Mouse (Mus musculus) cerebellum, adult 11-12 months (tissue): ENCODE data around the gene Defb47.

ENCODE experiments used
- DNase-seq: peaks from one replicate; pipeline ENCODE4 v3.0.0; 2022

Gene Defb47

DNA sequence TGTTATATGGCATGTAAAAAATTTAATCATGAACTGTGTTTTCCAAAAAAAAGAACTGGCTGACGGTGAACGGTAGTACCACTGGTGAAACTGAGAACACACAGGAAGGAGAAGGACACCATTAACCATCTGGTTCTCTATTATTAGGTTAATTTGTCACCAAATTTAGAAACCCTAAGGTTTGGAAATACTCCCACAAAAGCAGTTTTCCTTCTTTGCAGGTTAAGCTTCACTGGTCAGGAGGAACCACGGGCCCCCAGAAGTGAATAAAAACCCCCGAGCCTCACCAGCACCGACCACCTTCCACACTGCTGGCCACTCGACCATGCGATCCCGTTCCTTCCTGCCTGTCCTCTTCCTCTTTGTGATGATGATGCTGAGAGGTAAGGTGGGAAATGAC, at the start of gene Defb47:
Gene Defb47 (plus strand): TSS at position 301 of the 400 bp plus-strand sequence.
- DNase-seq: no peak

DNA sequence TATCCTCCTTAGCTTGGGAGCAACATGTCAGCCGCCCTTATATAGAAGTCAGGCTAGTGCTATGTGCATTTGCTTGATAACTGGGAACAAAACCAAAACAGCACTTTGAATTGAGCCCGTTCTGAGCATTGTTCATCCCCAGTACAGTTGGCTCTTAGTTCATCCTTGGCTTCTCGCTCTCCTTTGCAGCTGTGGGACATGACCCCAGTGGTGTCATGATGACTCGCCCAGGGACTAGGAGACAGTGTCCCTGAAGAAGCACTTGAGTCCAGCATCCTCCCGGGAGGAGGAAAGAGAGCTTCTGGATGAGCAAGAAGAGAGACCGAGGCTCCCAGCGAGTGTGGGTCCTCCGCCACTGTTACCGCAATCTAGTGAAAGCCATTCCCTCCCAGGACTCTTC, 41.8 kb upstream of the Defb47 start:
- DNase-seq: no peak

DNA sequence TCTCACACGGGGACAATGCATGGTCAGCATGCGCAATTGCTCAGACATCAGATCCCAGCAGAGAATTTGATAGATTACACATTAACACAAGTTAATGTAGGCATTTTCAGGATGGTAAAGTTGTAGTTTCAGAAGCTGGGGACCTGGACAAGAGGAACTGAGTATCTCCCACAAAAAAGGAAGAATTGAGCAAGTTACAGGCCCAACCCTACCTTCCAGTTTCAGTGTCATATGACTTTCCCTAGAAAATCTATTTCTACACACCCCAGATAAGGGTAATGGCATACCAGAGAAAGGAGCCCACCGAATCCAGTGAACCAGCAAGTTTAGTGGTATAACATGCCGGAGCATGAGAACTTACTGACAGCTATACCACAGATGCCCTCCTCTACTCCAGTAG, 34.2 kb upstream of the Defb47 start:
- DNase-seq: no peak

DNA sequence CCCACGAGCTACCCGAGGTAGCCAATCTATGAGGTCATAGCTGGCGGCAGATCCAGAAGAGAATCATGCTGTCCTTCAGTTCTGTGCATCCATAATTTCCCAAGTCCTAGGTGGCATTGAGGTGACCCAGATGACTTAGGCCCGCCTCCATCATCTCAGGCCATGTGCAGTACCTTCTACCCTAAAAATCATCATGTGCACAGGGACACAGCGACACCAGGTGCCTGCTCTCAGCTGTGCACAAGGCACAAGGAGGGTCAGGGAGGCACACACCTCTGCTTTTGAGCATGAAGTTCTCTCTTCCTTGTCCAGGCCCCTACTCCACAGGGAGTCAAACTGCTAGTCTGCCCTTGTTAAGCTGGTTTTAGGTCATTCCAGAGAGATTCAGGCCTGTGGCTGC, 32.5 kb upstream of the Defb47 start:
- no peak for DNase-seq

DNA sequence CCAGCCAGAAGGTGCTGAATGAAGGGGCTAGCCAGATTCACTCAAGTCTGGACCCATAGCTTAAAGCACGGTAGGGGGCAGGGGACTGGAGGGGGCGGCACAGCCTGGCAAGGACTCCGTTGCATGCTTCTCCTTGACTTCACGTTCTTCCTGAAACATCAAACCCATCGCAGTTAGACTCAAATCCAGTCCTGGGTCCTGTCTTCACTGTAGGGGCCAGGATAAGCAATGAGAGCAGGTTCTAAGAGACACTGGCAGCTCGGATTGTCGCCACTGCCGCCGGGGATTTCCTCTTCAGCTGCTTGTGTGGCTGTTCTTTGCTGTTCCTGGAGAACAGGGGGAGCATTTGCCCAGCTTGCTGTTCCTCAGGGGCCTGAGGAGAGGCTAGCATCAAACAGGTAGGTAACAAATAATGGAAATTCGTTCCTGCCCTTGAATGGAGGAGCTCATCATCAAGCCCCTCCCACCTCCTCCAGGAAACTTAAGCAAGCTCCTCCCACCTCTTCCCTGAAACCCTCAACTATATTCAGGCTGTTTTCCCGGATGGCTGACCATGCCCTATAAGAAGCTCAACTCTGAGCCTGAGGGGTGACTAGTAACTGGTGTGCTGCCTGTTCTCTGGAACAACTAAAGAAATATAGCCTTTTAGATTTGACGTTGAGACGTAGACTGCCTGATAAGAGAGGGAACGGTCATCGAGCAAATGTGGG, 31.9 kb upstream of the Defb47 start:
- DNase-seq: no peak

DNA sequence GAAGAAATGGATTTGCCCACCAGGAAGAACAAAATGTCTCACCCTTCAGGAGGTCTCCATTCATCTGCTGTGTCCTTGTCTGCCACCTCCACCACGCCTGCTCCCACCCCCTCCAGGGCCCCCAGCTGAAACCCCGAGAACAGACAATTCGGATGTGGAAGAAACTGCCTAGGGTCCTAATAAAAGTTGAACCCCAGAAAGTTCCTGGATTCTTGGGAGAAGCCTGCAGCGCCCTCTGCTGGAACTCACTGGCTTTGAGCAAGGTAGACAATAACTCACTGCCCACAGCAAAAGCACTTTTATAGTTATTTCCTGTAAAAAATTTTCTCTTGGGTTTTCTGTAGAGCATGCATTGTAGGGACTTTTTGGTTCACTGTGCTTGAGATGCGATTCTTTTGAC, 22.8 kb upstream of the Defb47 start:
- DNase-seq: peak; percentile 12

DNA sequence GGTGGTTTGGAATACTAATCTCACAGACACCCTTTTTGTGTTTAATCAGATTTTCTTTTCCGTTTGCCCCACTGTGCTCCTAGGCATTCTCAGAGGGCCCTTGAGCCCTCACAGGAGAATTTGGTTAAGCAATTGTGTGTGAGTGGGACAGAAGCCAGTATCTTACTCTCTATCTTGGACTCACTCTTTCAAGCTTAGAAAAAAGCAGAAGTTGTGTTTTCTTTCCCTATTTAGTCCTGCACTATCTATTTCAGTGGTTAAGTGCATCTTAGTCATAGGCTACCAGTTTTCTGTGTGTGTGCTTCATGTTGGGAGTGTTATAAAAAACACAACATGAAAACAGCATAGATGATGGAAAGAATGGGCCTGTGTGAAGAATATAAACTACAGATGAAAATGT, 18.1 kb upstream of the Defb47 start:
- DNase-seq: no peak

DNA sequence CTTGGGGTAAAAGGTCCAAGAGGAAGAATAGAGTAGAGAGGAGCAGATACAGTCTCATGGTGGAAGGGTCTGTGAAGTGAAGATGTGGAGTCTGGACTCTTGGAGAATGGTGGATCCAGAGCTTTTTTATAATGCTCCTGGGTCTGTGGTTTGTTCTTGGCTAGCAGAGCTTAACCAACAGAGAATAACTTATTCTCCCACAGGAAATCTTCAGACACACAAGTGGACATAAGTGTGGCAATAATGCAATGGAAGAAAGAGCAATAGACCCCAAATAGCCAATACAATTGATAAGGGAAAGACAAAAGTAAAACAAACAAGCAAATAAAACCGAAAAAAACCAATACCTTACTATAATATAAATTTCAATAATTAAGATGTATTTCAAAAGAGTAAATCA, 13.5 kb upstream of the Defb47 start, which contains the start of gene Defb48:
Gene Defb48 (minus strand): TSS at position 101 of the 400 bp plus-strand sequence.
- DNase-seq: no peak

DNA sequence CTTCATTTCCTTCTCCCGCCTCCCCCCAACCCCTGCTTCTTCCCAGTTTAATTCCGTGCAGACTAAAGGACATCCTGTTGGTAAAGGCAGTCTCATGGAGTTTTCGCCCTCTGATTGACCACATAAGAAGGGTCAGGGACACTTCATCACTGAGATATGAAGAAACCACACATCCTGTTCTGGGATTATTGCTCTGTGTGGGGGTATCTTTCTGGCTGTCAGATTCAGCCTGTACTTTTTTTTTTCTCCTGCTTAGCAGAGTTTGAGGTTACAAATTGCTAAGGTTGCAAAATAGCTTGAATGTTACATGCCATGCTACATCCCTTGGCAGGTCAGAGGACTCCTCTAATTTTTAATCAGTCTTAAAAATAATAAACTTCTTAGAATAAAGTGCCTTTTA, 6.6 kb upstream of the Defb47 start:
- no peak for DNase-seq

DNA sequence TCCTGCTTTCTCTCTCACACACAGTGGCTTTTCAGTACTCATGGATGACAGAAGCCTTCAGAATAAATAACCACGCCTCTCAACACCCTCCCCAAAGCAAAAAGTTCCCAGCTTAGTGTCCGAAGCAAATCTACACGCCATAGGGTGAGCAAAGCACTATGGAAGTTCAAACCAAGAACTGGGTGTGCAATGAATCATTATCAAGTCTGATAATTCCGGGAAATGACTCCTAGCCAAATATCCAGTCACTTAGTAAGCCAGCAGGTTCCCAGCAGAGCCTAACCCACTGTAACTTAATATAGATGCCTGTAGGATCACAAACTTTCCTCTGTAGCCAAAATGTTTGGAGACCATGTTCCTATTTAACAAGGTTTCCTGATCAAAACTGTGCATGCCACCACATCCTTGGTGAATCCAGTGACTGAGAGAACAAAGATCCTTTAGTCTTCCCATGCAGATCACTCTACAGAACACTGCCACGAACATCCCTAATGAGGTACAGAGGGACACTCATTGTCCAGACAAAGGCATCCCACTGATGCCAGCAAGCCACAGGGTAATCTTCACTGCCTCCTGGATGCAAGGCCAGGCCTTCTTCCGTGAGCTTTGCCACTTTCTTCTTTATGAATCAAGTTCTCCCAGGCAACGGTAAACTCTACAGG, 5.9 kb upstream of the Defb47 start:
- no peak for DNase-seq

DNA sequence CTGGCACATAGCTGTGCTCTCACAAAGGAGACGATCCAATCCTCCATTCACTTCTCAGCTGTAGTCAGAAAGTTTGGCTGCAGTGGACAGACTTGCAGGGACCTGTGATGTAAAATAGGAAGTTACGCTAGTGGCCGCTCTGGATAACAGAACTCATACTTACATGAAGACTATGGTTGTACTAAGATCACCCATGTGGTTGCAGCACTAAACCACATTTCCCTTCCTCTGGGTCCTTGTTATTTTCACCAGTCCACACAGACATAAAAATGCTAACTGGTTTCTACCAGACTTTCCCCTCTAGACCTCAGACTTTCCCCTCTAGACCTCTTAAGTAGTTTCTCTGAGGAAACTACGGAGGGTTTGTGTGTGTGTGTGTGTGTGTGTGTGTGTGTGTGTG, 1.1 kb downstream of the Defb47 start:
- no peak for DNase-seq

DNA sequence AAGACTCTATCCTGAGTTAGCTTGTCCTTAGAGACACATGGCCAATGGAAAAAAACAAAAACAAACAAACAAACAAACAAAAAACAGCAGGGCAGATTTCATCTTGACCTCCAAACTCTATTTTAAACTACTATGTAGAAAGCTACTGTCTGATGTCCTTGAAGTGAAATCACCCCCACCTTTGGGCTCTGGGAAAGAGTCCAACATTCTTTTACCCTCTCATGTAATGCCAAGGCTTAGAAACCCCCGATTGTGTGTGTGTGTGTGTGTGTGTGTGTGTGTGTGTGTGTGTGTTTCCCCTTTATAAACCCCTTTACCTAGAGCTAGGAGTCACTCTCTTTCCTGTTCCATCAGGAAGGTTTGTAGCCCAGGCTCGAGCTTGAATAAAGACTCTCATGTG, 4.7 kb downstream of the Defb47 start:
- DNase-seq: no peak

DNA sequence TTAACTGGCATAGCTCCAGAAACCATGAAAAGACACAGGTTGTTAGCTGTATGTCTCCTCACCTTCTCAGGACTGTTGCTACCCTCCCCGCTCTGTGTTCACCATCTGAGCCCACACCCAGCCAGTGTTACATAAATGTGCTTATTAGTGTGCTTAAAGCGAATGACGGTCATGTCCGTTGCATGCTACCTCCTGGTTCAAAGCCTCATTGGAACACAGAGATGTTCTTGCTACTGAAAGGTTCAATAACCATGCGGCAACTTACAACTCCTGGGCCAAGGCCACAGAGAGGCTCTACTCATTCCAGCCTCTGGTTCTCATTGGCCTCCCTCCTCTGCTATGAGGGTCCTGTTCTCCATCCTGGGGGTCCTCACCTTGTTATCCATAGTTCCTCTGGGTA, 13.6 kb downstream of the Defb47 start, which contains the start of gene Defb43:
Gene Defb43 (plus strand): TSS at position 301 of the 400 bp plus-strand sequence.
- no peak for DNase-seq

DNA sequence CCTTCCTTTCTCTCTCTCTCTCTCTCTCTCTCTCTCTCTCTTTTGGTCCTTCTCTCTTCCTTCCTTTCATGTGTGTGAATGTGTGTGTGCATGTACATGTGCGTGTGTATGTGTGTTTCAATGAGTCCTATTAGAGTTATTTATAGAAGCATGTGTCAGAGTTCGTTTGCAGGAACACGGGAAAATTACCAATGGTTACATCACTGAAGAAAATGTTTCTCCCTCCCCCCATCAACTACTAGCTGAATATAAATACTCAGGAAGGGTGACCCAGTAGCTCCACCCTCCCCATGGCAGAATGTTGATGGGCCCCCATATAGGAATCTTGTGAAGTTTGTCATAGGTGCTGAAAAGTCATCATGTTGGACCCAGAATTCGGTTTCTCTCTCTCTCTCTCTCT, 15.2 kb downstream of the Defb47 start:
- DNase-seq: no peak

DNA sequence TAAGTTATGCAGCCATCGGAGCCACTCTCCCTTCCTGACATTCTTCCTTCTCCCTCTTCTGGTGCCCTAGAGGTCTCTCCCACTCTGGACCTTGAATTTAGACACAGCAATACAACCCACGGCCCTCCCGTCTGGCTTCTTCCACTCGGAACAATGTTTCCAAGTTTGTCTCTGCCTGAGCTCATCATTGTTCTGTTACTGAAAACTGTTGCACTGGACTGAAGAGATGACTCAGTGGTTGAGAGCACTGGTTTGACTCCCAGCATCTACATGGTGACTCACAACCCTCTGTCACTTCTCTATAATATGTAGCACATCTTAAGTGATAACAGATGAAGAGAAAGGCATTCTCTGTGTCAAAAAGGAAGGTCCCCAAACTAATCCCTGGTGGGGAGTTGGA, 16.8 kb downstream of the Defb47 start:
- no peak for DNase-seq

DNA sequence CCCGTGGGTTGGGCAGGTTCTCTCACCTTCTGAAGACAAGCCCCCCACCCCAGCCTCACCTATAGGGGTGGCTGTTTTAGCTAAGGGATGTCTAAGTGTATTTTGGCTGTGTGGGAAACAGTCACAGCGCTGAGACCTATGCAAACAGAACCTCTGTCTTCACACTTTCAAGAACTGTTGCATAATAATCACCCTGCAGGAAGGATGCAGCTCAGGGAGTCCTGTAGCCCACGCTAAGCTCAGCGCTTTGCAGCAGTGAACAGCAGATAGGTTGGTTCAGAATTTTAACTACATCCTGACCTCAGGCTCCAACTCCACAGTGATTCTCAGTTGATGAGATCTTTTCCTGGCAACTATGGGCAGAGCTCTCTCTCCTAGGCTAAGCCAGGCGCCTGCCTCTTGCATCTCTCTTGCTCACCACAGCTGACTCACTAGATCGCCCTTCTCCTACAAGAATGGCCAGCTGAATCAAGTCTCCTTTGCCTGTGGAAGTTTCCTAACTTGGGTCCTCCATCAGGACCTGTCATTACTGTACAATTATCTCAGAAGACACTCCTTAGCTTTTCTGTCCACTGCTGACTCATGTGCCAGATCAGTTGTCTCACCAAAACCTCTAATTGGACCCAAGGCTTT, 22.8 kb downstream of the Defb47 start:
- DNase-seq: no peak

DNA sequence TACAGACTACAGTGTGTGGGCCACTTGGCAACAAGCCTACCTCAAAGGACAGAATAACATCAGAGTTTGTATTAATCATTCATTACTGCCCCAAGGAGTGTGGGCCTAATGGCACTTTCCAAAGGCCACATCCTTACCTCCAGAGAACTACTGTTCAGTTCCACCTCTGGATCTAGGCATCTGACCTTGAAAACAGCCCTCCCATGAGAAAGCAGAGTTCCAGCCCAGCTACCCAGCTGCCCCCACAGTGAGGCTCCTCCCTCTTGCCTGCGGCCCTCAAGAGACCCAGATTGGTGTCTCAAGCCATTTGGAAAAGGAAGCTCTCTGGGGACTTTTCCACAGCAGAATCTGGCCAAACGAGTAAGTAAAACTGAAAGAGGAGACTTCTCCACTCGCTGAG, 48.8 kb downstream of the Defb47 start, which contains the start of gene Defb42:
Gene Defb42 (plus strand): TSS at position 301 of the 400 bp plus-strand sequence.
- DNase-seq: no peak

DNA sequence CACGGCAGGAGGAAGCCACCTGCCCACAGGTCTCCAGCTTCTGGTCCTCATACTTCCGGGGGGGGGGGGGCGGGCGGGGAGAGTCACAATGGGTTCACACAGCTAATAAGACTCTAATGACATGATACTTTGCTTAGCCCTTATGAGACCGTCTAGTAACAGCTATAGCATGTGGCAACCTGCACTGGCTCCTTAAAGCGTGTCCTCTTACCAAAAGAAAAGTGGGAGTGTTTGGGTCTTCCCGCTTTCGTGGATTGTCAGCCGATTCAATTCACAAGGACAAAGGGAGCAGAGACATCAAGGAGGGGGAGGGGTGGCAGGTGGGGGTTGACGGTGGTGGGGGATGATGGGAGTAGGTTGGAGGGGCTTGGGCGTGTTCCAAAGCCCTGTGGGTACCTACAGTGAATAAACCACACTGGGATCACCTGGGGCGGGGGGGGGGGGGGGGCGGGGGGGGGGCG, 52.1 kb downstream of the Defb47 start, which contains the start of gene Defb30:
Gene Defb30 (minus strand): TSS at position 51 of the 461 bp plus-strand sequence.
- no peak for DNase-seq
